Mouse (Mus musculus) hindbrain, embryonic 16.5 days (tissue): Measurements from ENCODE around the gene Sec23b. TPM values are rescaled to one million over a fixed set of nuclear protein-coding genes. Genes with fewer than 3 reads are reported as not detected.

ENCODE experiments used
- microRNA-seq: library from miRNA; unstranded; fragments of <30 nt; microRNA quantifications from one replicate; pipeline ENCODE4, GENCODE M21; 2017
- polyA plus RNA-seq: library from polyadenylated mRNA; unstranded; fragments of >200 nt; fragmentation: Nextera tagmentation; extraction: Ambion mirVana; gene quantifications from 2 replicates; pipeline ENCODE4 v1.2.1, GENCODE M21; 2015

Gene Sec23b
- polyA plus RNA-seq, 1 experiment from 2014 or later, result 67.1 TPM

Small RNA genes lying within 50 kb of the gene (microRNA-seq; reads per million reads assigned to microRNA genes)
- not detected for gene Gm24823

Other genes with a start within 250 kb of the Sec23b start
- gene Ovol2, start 224.1 kb upstream of the Sec23b start, polyA plus RNA-seq, result 0.10 TPM in 1 of 2 replicates, not detected in the other
- gene Kat14, start 187.2 kb upstream of the Sec23b start, polyA plus RNA-seq, result 23.2 and 29.5 TPM in 2 replicates
- gene Pet117, start 187.2 kb upstream of the Sec23b start, polyA plus RNA-seq, result 1.3 and 2.2 TPM in 2 replicates
- gene Dzank1, start 28.8 kb upstream of the Sec23b start, polyA plus RNA-seq, result 18.2 and 20.1 TPM in 2 replicates
- gene Polr3f, start 28.5 kb upstream of the Sec23b start, polyA plus RNA-seq, result 21.5 and 23.9 TPM in 2 replicates
- 53.8 and 54.5 TPM in 2 replicates for gene Rbbp9, start 5.4 kb upstream of the Sec23b start, polyA plus RNA-seq
- gene Smim26, start 37.8 kb downstream of the Sec23b start, polyA plus RNA-seq, result 59.8 and 63.3 TPM in 2 replicates
- 137 and 144 TPM in 2 replicates for gene Dtd1, start 43.7 kb downstream of the Sec23b start, polyA plus RNA-seq